Mouse (Mus musculus) megakaryocyte, embryonic 14.5 days (primary cell): ENCODE data around the gene Scaf8.

Experiments used
- FLI1 ChIP-seq: IDR thresholded peaks from 2 replicates; pipeline ENCODE4 v1.6.1; 2012; ENCODE audit warnings: low read length, inconsistent platforms, mixed read lengths
- GATA1 ChIP-seq: IDR thresholded peaks from 3 replicates; pipeline ENCODE4 v1.6.1; 2012; ENCODE audit warnings: mixed read lengths, low read length, inconsistent platforms, borderline replicate concordance

- no peak for TF ChIP-seq GATA1
- no peak for TF ChIP-seq FLI1
Observed at GRCm38 (mm10) chr17:3209581-3209980, 94.8 kb downstream of the Scaf8 start.
